ENCODE assay signal across 20 mouse cellular contexts in the genomic region with DNA sequence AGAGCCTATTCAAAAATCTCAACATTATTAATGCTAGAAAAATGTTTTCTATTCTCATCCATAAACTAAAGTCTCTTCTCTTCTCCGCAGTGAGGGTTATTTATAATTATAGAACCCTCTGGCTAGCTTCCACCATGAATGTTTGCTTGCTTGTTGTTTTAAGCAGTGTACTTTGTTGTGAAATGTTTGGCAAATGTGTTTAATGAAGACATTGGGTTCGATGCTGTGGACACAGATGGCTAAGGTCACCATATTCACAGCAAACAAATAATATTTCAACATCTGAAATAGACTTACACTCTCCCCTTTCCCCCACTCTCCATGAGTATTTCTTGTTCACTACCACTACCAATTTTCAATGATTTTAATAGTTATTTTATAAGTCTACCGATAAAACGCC.
"Had no signal": no experiment of that assay in that cellular context is flagged by ENCODE, and none has a peak within 500 bp of the region (broad histone marks: within the 10 kb centered on the region; RNA-seq: fewer than 3 reads in every experiment).

No protein-coding gene starts in this region.

- ATAC-seq: intestine, postnatal 0 days; midbrain, embryonic 13.5 days; midbrain, embryonic 16.5 days had no signal

- H3K4me1 ChIP-seq: hindbrain, embryonic 15.5 days; limb, embryonic 10.5 days; limb, embryonic 13.5 days; liver, embryonic 13.5 days; lung, embryonic 15.5 days; megakaryocyte, embryonic 14.5 days; midbrain, embryonic 10.5 days; midbrain, embryonic 13.5 days; neural tube, embryonic 13.5 days; stomach, embryonic 15.5 days had no signal

- H3K9ac ChIP-seq: hindbrain, embryonic 15.5 days; limb, embryonic 13.5 days; liver, embryonic 13.5 days; lung, embryonic 15.5 days; midbrain, embryonic 13.5 days; neural tube, embryonic 13.5 days; stomach, embryonic 15.5 days had no signal

- DNase-seq: kidney, postnatal 25 days; layer of hippocampus, adult 9-11 months; liver, embryonic 13.5 days; retina, postnatal 1 day; right cerebral cortex, postnatal 25 days; spleen, adult 18-20 months; thymus, postnatal 25 days had no signal

- H3K9me3 ChIP-seq: hindbrain, embryonic 15.5 days; limb, embryonic 10.5 days; limb, embryonic 13.5 days; liver, embryonic 13.5 days; lung, embryonic 15.5 days; megakaryocyte, embryonic 14.5 days; midbrain, embryonic 10.5 days; midbrain, embryonic 13.5 days; neural tube, embryonic 13.5 days; stomach, embryonic 15.5 days had no signal

- H3K4me2 ChIP-seq: hindbrain, embryonic 15.5 days; limb, embryonic 13.5 days; liver, embryonic 13.5 days; lung, embryonic 15.5 days; midbrain, embryonic 13.5 days; neural tube, embryonic 13.5 days; stomach, embryonic 15.5 days had no signal

- H3K27me3 ChIP-seq: hindbrain, embryonic 15.5 days; limb, embryonic 13.5 days; liver, embryonic 13.5 days; lung, embryonic 15.5 days; megakaryocyte, embryonic 14.5 days; midbrain, embryonic 13.5 days; neural tube, embryonic 13.5 days; stomach, embryonic 15.5 days had no signal

- H3K4me3 ChIP-seq: hindbrain, embryonic 15.5 days; layer of hippocampus, adult 2 months; limb, embryonic 10.5 days; limb, embryonic 13.5 days; liver, embryonic 13.5 days; lung, embryonic 15.5 days; megakaryocyte, embryonic 14.5 days; midbrain, embryonic 10.5 days; midbrain, embryonic 13.5 days; myocyte; neural tube, embryonic 13.5 days; stomach, embryonic 15.5 days had no signal

- H3K36me3 ChIP-seq: hindbrain, embryonic 15.5 days; limb, embryonic 10.5 days; limb, embryonic 13.5 days; liver, embryonic 13.5 days; lung, embryonic 15.5 days; midbrain, embryonic 10.5 days; midbrain, embryonic 13.5 days; neural tube, embryonic 13.5 days; stomach, embryonic 15.5 days had no signal

- H3K27ac ChIP-seq: hindbrain, embryonic 15.5 days; layer of hippocampus, adult 2 months; limb, embryonic 10.5 days; limb, embryonic 13.5 days; liver, embryonic 13.5 days; lung, embryonic 15.5 days; midbrain, embryonic 10.5 days; midbrain, embryonic 13.5 days; neural tube, embryonic 13.5 days; stomach, embryonic 15.5 days had no signal
